Mouse (Mus musculus) limb, embryonic 14.5 days (tissue): ENCODE measurements around the gene Slc46a2. TPM values are rescaled to one million over a fixed set of nuclear protein-coding genes. Genes with fewer than 3 reads are reported as not detected.
A peak's percentile ranks its signal among the peaks of the same experiment; 100 is the strongest.

Experiments used
- ATAC-seq: fragments of 200-750 bp; cut with Nextera tagmentation; 2 replicates; pipeline ENCODE4 v1.8.0; 2017; ENCODE audit warnings: low read depth, moderate number of reproducible peaks, moderate TSS enrichment; ENCODE audit not compliant: low FRiP score
- DNase-seq: peaks from one replicate; pipeline ENCODE4 v3.0.0-alpha.2; 2015; ENCODE audit warnings: low spot score
- H3K27ac ChIP-seq: fragments of 300-500 bp; sonication (generic); replicated peaks from 2 replicates; pipeline ENCODE4 v1.5.1; 2014; ENCODE audit warnings: low read depth, mild to moderate bottlenecking, low read length, moderate library complexity, mixed read lengths
- H3K27me3 ChIP-seq: fragments of 300-500 bp; sonication (generic); 2 replicates; pipeline ENCODE4 v1.6.1; 2014; ENCODE audit warnings: low read length, mixed read lengths; ENCODE audit not compliant: control insufficient read depth, insufficient read depth
- H3K36me3 ChIP-seq: fragments of 300-500 bp; sonication (generic); 2 replicates; pipeline ENCODE4 v1.6.1; 2014; ENCODE audit warnings: mild to moderate bottlenecking, low read length, moderate library complexity, mixed read lengths; ENCODE audit not compliant: control insufficient read depth, insufficient read depth
- H3K4me1 ChIP-seq: fragments of 300-500 bp; sonication (generic); 2 replicates; pipeline ENCODE4 v1.6.1; 2014; ENCODE audit warnings: antibody characterized with exemption, low read length, mixed read lengths; ENCODE audit not compliant: control insufficient read depth, insufficient read depth
- H3K4me2 ChIP-seq: fragments of 300-500 bp; sonication (generic); replicated peaks from 2 replicates; pipeline ENCODE4 v1.6.1; 2014; ENCODE audit warnings: low read depth, mild to moderate bottlenecking, low read length, moderate library complexity; ENCODE audit not compliant: severe bottlenecking
- H3K4me3 ChIP-seq: fragments of 300-500 bp; sonication (generic); replicated peaks from 2 replicates; pipeline ENCODE4 v1.5.1; 2014; ENCODE audit warnings: low read length
- H3K9ac ChIP-seq: fragments of 300-500 bp; sonication (generic); 2 replicates; pipeline ENCODE4 v1.6.1; 2014; ENCODE audit warnings: mild to moderate bottlenecking, low read depth, low read length, moderate library complexity; ENCODE audit not compliant: severe bottlenecking
- H3K9me3 ChIP-seq: fragments of 300-500 bp; sonication (generic); 2 replicates; pipeline ENCODE4 v1.6.1; 2016; ENCODE audit warnings: low read length; ENCODE audit not compliant: control insufficient read depth
- POLR2A ChIP-seq: fragments of 200-500 bp; IDR thresholded peaks from 2 replicates; pipeline ENCODE4 v1.8.0; 2012; ENCODE audit warnings: inconsistent platforms, mild to moderate bottlenecking, moderate library complexity, borderline replicate concordance; ENCODE audit not compliant: insufficient read depth, insufficient read length; ENCODE audit errors: extremely low read depth
- WGBS: fragments of 180-500 bp; shearing (Covaris S2); extraction: QIAGEN DNeasy Blood & Tissue Kit; methylation state at CpG from one replicate; pipeline ENCODE4 v1.1.7; 2014; 5-methylcytosine and 5-hydroxymethylcytosine counted together
- polyA plus RNA-seq, 2 experiments: library from polyadenylated mRNA; depleted of rRNA in 1 of 2; stranded (reverse) in 1 of 2; unstranded in 1 of 2; fragments of >200 nt; fragmentation: Nextera tagmentation in 1 of 2; extraction: Ambion mirVana in 1 of 2; gene quantifications; 2 replicates each; pipeline versions ENCODE4 v1.2.1 to v1.2.3; 2012 to 2014

The Slc46a2 gene
- polyA plus RNA-seq, 2 experiments: 0.03 to 0.17 TPM

DNA sequence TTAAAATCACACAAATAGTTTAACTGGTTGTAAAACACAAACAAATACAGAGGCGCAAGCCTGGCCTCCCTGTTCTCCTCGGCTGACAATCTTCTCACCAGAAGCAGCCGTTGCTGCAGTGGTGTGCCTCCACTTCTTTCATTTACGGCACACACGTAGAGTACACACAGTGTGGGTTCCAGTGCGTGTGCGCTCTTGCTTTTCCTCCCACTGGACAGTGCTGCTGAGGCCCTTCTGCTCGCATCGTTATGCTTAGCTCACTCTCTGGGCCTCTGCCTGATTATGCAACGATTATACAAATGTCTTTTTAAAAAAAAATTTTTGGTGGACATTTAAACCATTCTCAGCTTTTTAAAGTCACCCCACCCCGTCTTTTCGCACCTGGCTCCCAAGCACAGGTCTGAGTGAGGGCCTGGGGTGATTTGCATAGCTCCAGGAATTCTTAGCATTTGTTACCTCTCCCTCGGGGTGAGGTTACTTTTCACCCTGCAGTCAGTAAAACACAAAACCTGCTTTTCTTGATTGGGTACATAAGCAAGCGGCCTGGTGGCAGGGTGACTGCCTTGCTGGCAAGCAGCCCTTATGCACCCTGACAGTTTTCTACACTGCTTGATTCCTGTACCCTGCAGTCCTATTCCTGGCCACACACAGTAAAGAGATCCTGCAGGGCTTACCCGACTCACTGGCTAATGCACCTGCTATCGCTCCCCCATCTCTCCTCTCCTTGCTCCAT lies 55.0 kb downstream of the Slc46a2 start:
- Histone ChIP-seq H3K9me3 (no peaks in the 10 kb centered on the region), H3K4me2 (no peak overlapping the region), H3K27ac (no peak overlapping the region), H3K36me3 (0 out of 2 replicates have a peak, but pooled peaks cover 3% of the 10 kb centered on the region), H3K4me1 (0 out of 2 replicates have a peak, but pooled peaks cover 4% of the 10 kb centered on the region), H3K9ac (no peak overlapping the region), H3K27me3 (no peaks in the 10 kb centered on the region), H3K4me3 (no peak overlapping the region)
- TF ChIP-seq POLR2A: no peak
- ATAC-seq (peak; percentile 23; the same call in 1 of the 2 replicates), DNase-seq (no peak)
- 52% methylated on average over 16 of the region's 16 CpGs for WGBS

Other genes with a start within 250 kb of the Slc46a2 start
- gene Inip, start 113.5 kb downstream of the Slc46a2 start, polyA plus RNA-seq (2012; rRNA removed): 17.6 and 20.4 TPM in 2 replicates
- 40.0 and 49.0 TPM in 2 replicates for gene Inip, start 113.5 kb downstream of the Slc46a2 start, polyA plus RNA-seq (2014; fragmentation: Nextera tagmentation; extraction: Ambion mirVana)
- gene Snx30, start 109.2 kb downstream of the Slc46a2 start, polyA plus RNA-seq (2012; rRNA removed): 6.6 and 7.2 TPM in 2 replicates
- gene Snx30, start 109.2 kb downstream of the Slc46a2 start, polyA plus RNA-seq (2014; fragmentation: Nextera tagmentation; extraction: Ambion mirVana): 12.0 and 14.0 TPM in 2 replicates
- not detected in 2 replicates for gene Mup4, start 45.7 kb upstream of the Slc46a2 start, polyA plus RNA-seq (2012; rRNA removed)
- gene Mup4, start 45.7 kb upstream of the Slc46a2 start, polyA plus RNA-seq (2014; fragmentation: Nextera tagmentation; extraction: Ambion mirVana): not detected in 2 replicates
- gene Mup6, start 49.2 kb upstream of the Slc46a2 start, polyA plus RNA-seq (2012; rRNA removed): not detected in 2 replicates
- not detected in 2 replicates for gene Mup6, start 49.2 kb upstream of the Slc46a2 start, polyA plus RNA-seq (2014; fragmentation: Nextera tagmentation; extraction: Ambion mirVana)
- not detected in 2 replicates for gene Mup7, start 155.4 kb upstream of the Slc46a2 start, polyA plus RNA-seq (2012; rRNA removed)
- 0.76 TPM in 1 of 2 replicates, not detected in the other for gene Mup7, start 155.4 kb upstream of the Slc46a2 start, polyA plus RNA-seq (2014; fragmentation: Nextera tagmentation; extraction: Ambion mirVana)
- not detected in 2 replicates for gene Mup2, start 239.2 kb upstream of the Slc46a2 start, polyA plus RNA-seq (2012; rRNA removed)
- gene Mup2, start 239.2 kb upstream of the Slc46a2 start, polyA plus RNA-seq (2014; fragmentation: Nextera tagmentation; extraction: Ambion mirVana): 0.36 and 0.69 TPM in 2 replicates